In genomic region chr3:31309371-31309933, GRCm38 (mm10) we compare ENCODE assay signal across 8 mouse cellular contexts. TPM values are rescaled to one million over a fixed set of nuclear protein-coding genes. Genes with fewer than 3 reads are reported as not detected.
DNase-seq lines count a peak whose midpoint lies in the region; ATAC-seq and TF ChIP-seq lines count a peak whose summit lies in the region.

No protein-coding gene starts in this region.

- no peak for TF ChIP-seq POLR2A in kidney, adult 2 months (IDR thresholded peaks at IDR 0.05; ENCODE audit: low read depth, low read length)

- H3K9ac ChIP-seq in neural tube, embryonic 15.5 days (replicated peaks), result peak overlapping the region; percentile 85

- peak overlapping the region; percentile 57 for H3K4me3 ChIP-seq in forebrain, embryonic 10.5 days
- peak overlapping the region; percentile 53 for H3K4me3 ChIP-seq in neural tube, embryonic 15.5 days (replicated peaks)
- no peak overlapping the region for H3K4me3 ChIP-seq in kidney, adult 2 months (ENCODE audit: insufficient read depth, low read depth, low read length)

- H3K36me3 ChIP-seq in forebrain, embryonic 10.5 days (replicated peaks), result no peaks in the 10 kb centered on the region
- H3K36me3 ChIP-seq in neural tube, embryonic 15.5 days, result no peaks in the 10 kb centered on the region
- H3K36me3 ChIP-seq in kidney, adult 2 months (ENCODE audit: control insufficient read depth, insufficient read depth, low read length), result no peaks in the 10 kb centered on the region

- no peaks in the 10 kb centered on the region for H3K9me3 ChIP-seq in forebrain, embryonic 10.5 days
- no peaks in the 10 kb centered on the region for H3K9me3 ChIP-seq in neural tube, embryonic 15.5 days (replicated peaks)

- no peak overlapping the region for H3K27ac ChIP-seq in forebrain, embryonic 10.5 days
- peak overlapping the region; percentile 85 for H3K27ac ChIP-seq in neural tube, embryonic 15.5 days (replicated peaks)
- no peak overlapping the region for H3K27ac ChIP-seq in kidney, adult 2 months (ENCODE audit: insufficient read depth, low read depth, low read length)

- H3K4me1 ChIP-seq in forebrain, embryonic 10.5 days, result peaks cover 17% of the 10 kb centered on the region
- H3K4me1 ChIP-seq in neural tube, embryonic 15.5 days, result peaks cover 22% of the 10 kb centered on the region; the same call in 1 of the 2 replicates
- no peaks in the 10 kb centered on the region for H3K4me1 ChIP-seq in kidney, adult 2 months (ENCODE audit: control insufficient read depth, insufficient read depth, low read length)

- DNase-seq in adrenal gland, postnatal 10 days, result peak; percentile 2
- DNase-seq in adrenal gland, postnatal 4 days (ENCODE audit: low spot score in 2 of 2), result no peak
- DNase-seq in ZHBTc4 (ENCODE audit: low read depth, low spot score), result peak; percentile 30
- DNase-seq in forebrain, embryonic 10.5 days (ENCODE audit: extremely low spot score, low spot score), result peak; percentile 21
- peak; percentile 26 to 36 for DNase-seq in layer of hippocampus, postnatal 25 days (ENCODE audit: extremely low spot score in 1 of 2, low spot score in 1 of 2)
- DNase-seq in spleen, adult 12 weeks (ENCODE audit: low spot score), result no peak
- no peak for DNase-seq in kidney, adult 2 months

- under 1% methylated on average over 36 of the region's 36 CpGs for WGBS in forebrain, embryonic 10.5 days
- 1% methylated on average over 36 of the region's 36 CpGs for WGBS in neural tube, embryonic 15.5 days
- WGBS in kidney, adult 2 months, result 5% methylated on average over 36 of the region's 36 CpGs

- peak; percentile 84 for ATAC-seq in neural tube, embryonic 15.5 days (ENCODE audit: low FRiP score)

- peak overlapping the region; percentile 69 for H3K4me2 ChIP-seq in neural tube, embryonic 15.5 days

- peaks cover 43% of the 10 kb centered on the region for H3K27me3 ChIP-seq in forebrain, embryonic 10.5 days (ENCODE audit: poor library complexity, severe bottlenecking)
- H3K27me3 ChIP-seq in neural tube, embryonic 15.5 days (replicated peaks), result 0 out of 2 replicates have a peak, but pooled peaks cover 5% of the 10 kb centered on the region
- H3K27me3 ChIP-seq in kidney, adult 2 months (replicated peaks; ENCODE audit: control insufficient read depth, insufficient read depth, low read length), result no peaks in the 10 kb centered on the region; the same call in none of the 2 replicates

- no peak for TF ChIP-seq CTCF in kidney, adult 2 months (conservative IDR thresholded peaks at IDR 0.05; ENCODE audit: insufficient read depth, insufficient read length, low read depth, low read length)

RNA-seq across cellular contexts. Expression of gene Slc7a14, which starts 0.7 kb away (rescaled TPM):
- 1 to 10 TPM; 4.5 to 7.8 TPM for total RNA-seq in adrenal gland, postnatal 10 days (2021)
- total RNA-seq in adrenal gland, postnatal 4 days (2021), result 1 to 10 TPM; 7.9 to 9.7 TPM
- polyA plus RNA-seq in forebrain, embryonic 10.5 days (2016; fragmentation: Nextera tagmentation; extraction: Ambion mirVana), result 0.19 and 0.23 TPM in 2 replicates
- total RNA-seq in layer of hippocampus, postnatal 25 days (2021), result 10 to 100 TPM; 77.9 to 90.2 TPM
- 7.2 and 7.4 TPM in 2 replicates for polyA plus RNA-seq in neural tube, embryonic 15.5 days (2015; fragmentation: Nextera tagmentation; extraction: Ambion mirVana)
- polyA plus RNA-seq in kidney, adult 2 months (2012; rRNA removed), result 0.07 and 0.13 TPM in 2 replicates

Comparison
In these comparisons a context has a peak if more than half of its experiments do, and no peak if none do; other contexts are left out.
1. DNase-seq: peak in adrenal gland, postnatal 10 days (single experiment), ZHBTc4 (single experiment), forebrain, embryonic 10.5 days (single experiment) and layer of hippocampus, postnatal 25 days (2 of 2); none in adrenal gland, postnatal 4 days (0 of 2), spleen, adult 12 weeks (single experiment) and kidney, adult 2 months (single experiment).
2. RNA of gene Slc7a14, which starts 0.7 kb away (total RNA-seq): 77.9 to 90.2 TPM in layer of hippocampus, postnatal 25 days; 7.9 to 9.7 TPM in adrenal gland, postnatal 4 days and 4.5 to 7.8 TPM in adrenal gland, postnatal 10 days; every median in the first group is over 4 times any median in the second.